Mouse (Mus musculus): ENCODE measurements around the gene Kcnj6. TPM values are rescaled to one million over a fixed set of nuclear protein-coding genes. Genes with fewer than 3 reads are reported as not detected.
"Not testable (repeated sequence)": the region's sequence is repeated elsewhere in the genome, so short reads cannot be mapped to it uniquely, and the experiment has no call there.

Kcnj6 gene
- polyA plus RNA-seq, 1 experiment from 2014 or later, result 0.08 TPM

GRCm38 (mm10) chr16:94827092-94827585 lies 170.4 kb downstream of the Kcnj6 start:
- DNase-seq (ENCODE audit: low spot score) (no peak), ATAC-seq (replicated peaks; ENCODE audit: low FRiP score, low TSS enrichment, low read depth) (no peak)
- Histone ChIP-seq H3K36me3 (ENCODE audit: control insufficient read depth, insufficient read depth, low read length) (no peaks in the 10 kb centered on the region), H3K27me3 (replicated peaks; ENCODE audit: control insufficient read depth, insufficient read depth, low read length) (no peaks in the 10 kb centered on the region), H3K4me3 (ENCODE audit: low read depth, low read length) (no peak overlapping the region), H3K4me2 (ENCODE audit: low read length) (no peak overlapping the region), H3K9ac (ENCODE audit: low read length) (no peak overlapping the region), H3K9me3 (ENCODE audit: control insufficient read depth, low read length) (no peaks in the 10 kb centered on the region), H3K27ac (ENCODE audit: low read depth) (no peak overlapping the region), H3K4me1 (replicated peaks; ENCODE audit: control insufficient read depth, insufficient read depth, low read length) (peaks cover 10% of the 10 kb centered on the region)
- 28% methylated on average over 8 of the region's 8 CpGs for WGBS

GRCm38 (mm10) chr16:94825274-94825673 lies 172.2 kb downstream of the Kcnj6 start:
- ATAC-seq (replicated peaks; ENCODE audit: low FRiP score, low TSS enrichment, low read depth) (no peak), DNase-seq (ENCODE audit: low spot score) (no peak)
- Histone ChIP-seq H3K27me3 (replicated peaks; ENCODE audit: control insufficient read depth, insufficient read depth, low read length) (no peaks in the 10 kb centered on the region), H3K36me3 (ENCODE audit: control insufficient read depth, insufficient read depth, low read length) (no peaks in the 10 kb centered on the region), H3K4me2 (ENCODE audit: low read length) (no peak overlapping the region), H3K27ac (ENCODE audit: low read depth) (no peak overlapping the region), H3K4me1 (replicated peaks; ENCODE audit: control insufficient read depth, insufficient read depth, low read length) (peaks cover 10% of the 10 kb centered on the region), H3K4me3 (ENCODE audit: low read depth, low read length) (no peak overlapping the region), H3K9ac (ENCODE audit: low read length) (no peak overlapping the region), H3K9me3 (ENCODE audit: control insufficient read depth, low read length) (no peaks in the 10 kb centered on the region)
- WGBS, result 77% methylated on average over 6 of the region's 6 CpGs

GRCm38 (mm10) chr16:94822611-94823010 lies 174.9 kb downstream of the Kcnj6 start:
- DNase-seq (ENCODE audit: low spot score) (no peak), ATAC-seq (replicated peaks; ENCODE audit: low FRiP score, low TSS enrichment, low read depth) (no peak)
- no peaks in the 10 kb centered on the region for H3K36me3 ChIP-seq (ENCODE audit: control insufficient read depth, insufficient read depth, low read length)
- no peak overlapping the region for H3K4me2 ChIP-seq (ENCODE audit: low read length)
- H3K27ac ChIP-seq (ENCODE audit: low read depth), result no peak overlapping the region
- H3K4me1 ChIP-seq (replicated peaks; ENCODE audit: control insufficient read depth, insufficient read depth, low read length), result peaks cover 10% of the 10 kb centered on the region
- no peaks in the 10 kb centered on the region for H3K27me3 ChIP-seq (replicated peaks; ENCODE audit: control insufficient read depth, insufficient read depth, low read length)
- H3K9ac ChIP-seq (ENCODE audit: low read length), result no peak overlapping the region
- no peaks in the 10 kb centered on the region for H3K9me3 ChIP-seq (ENCODE audit: control insufficient read depth, low read length)
- WGBS, result 76% methylated on average over 5 of the region's 5 CpGs
- H3K4me3 ChIP-seq (ENCODE audit: low read depth, low read length), result no peak overlapping the region

GRCm38 (mm10) chr16:94821610-94822009 lies 175.9 kb downstream of the Kcnj6 start:
- Histone ChIP-seq H3K4me3 (ENCODE audit: low read depth, low read length) (no peak overlapping the region), H3K9me3 (ENCODE audit: control insufficient read depth, low read length) (no peaks in the 10 kb centered on the region), H3K36me3 (ENCODE audit: control insufficient read depth, insufficient read depth, low read length) (no peaks in the 10 kb centered on the region), H3K4me1 (replicated peaks; ENCODE audit: control insufficient read depth, insufficient read depth, low read length) (peaks cover 1% of the 10 kb centered on the region), H3K27ac (ENCODE audit: low read depth) (no peak overlapping the region), H3K9ac (ENCODE audit: low read length) (no peak overlapping the region), H3K27me3 (replicated peaks; ENCODE audit: control insufficient read depth, insufficient read depth, low read length) (no peaks in the 10 kb centered on the region), H3K4me2 (ENCODE audit: low read length) (no peak overlapping the region)
- WGBS, result 85% methylated on average over 11 of the region's 11 CpGs
- no peak for ATAC-seq (replicated peaks; ENCODE audit: low FRiP score, low TSS enrichment, low read depth)
- DNase-seq (ENCODE audit: low spot score), result no peak

- no peaks in the 10 kb centered on the region for H3K27me3 ChIP-seq (replicated peaks; ENCODE audit: control insufficient read depth, insufficient read depth, low read length)
- peaks cover 13% of the 10 kb centered on the region for H3K9me3 ChIP-seq (ENCODE audit: control insufficient read depth, low read length)
- 20% methylated on average over 6 of the region's 6 CpGs for WGBS
- H3K27ac ChIP-seq (ENCODE audit: low read depth), result no peak overlapping the region
- H3K9ac ChIP-seq (ENCODE audit: low read length), result no peak overlapping the region
- H3K36me3 ChIP-seq (ENCODE audit: control insufficient read depth, insufficient read depth, low read length), result no peaks in the 10 kb centered on the region
- ATAC-seq (replicated peaks; ENCODE audit: low FRiP score, low TSS enrichment, low read depth) (no peak), DNase-seq (ENCODE audit: low spot score) (no peak)
- H3K4me3 ChIP-seq (ENCODE audit: low read depth, low read length), result no peak overlapping the region
- H3K4me1 ChIP-seq (replicated peaks; ENCODE audit: control insufficient read depth, insufficient read depth, low read length), result no peaks in the 10 kb centered on the region
- H3K4me2 ChIP-seq (ENCODE audit: low read length), result no peak overlapping the region
Measured at GRCm38 (mm10) chr16:94816391-94816790, 181.1 kb downstream of the Kcnj6 start.

GRCm38 (mm10) chr16:94815891-94816290 lies 181.6 kb downstream of the Kcnj6 start:
- H3K4me2 ChIP-seq (ENCODE audit: low read length), result no peak overlapping the region
- H3K27ac ChIP-seq (ENCODE audit: low read depth), result no peak overlapping the region
- H3K27me3 ChIP-seq (replicated peaks; ENCODE audit: control insufficient read depth, insufficient read depth, low read length), result no peaks in the 10 kb centered on the region
- DNase-seq (ENCODE audit: low spot score), result no peak
- H3K4me1 ChIP-seq (replicated peaks; ENCODE audit: control insufficient read depth, insufficient read depth, low read length), result no peaks in the 10 kb centered on the region
- H3K9ac ChIP-seq (ENCODE audit: low read length), result no peak overlapping the region
- no peak for ATAC-seq (replicated peaks; ENCODE audit: low FRiP score, low TSS enrichment, low read depth)
- no peaks in the 10 kb centered on the region for H3K36me3 ChIP-seq (ENCODE audit: control insufficient read depth, insufficient read depth, low read length)
- peaks cover 13% of the 10 kb centered on the region for H3K9me3 ChIP-seq (ENCODE audit: control insufficient read depth, low read length)
- no peak overlapping the region for H3K4me3 ChIP-seq (ENCODE audit: low read depth, low read length)
- 77% methylated on average over 6 of the region's 6 CpGs for WGBS

GRCm38 (mm10) chr16:94809286-94809685 lies 188.2 kb downstream of the Kcnj6 start:
- not testable (repeated sequence) for H3K4me3 ChIP-seq (ENCODE audit: low read depth, low read length); H3K9ac ChIP-seq (ENCODE audit: low read length); ATAC-seq (replicated peaks; ENCODE audit: low FRiP score, low TSS enrichment, low read depth); H3K4me1 ChIP-seq (replicated peaks; ENCODE audit: control insufficient read depth, insufficient read depth, low read length); H3K27ac ChIP-seq (ENCODE audit: low read depth); H3K27me3 ChIP-seq (replicated peaks; ENCODE audit: control insufficient read depth, insufficient read depth, low read length); H3K36me3 ChIP-seq (ENCODE audit: control insufficient read depth, insufficient read depth, low read length); H3K4me2 ChIP-seq (ENCODE audit: low read length); DNase-seq (ENCODE audit: low spot score)
- WGBS, result 5% methylated on average over 1 of the region's 1 CpGs
- peaks cover 13% of the 10 kb centered on the region for H3K9me3 ChIP-seq (ENCODE audit: control insufficient read depth, low read length)

- DNase-seq (ENCODE audit: low spot score) (no peak), ATAC-seq (replicated peaks; ENCODE audit: low FRiP score, low TSS enrichment, low read depth) (no peak)
- H3K36me3 ChIP-seq (ENCODE audit: control insufficient read depth, insufficient read depth, low read length), result no peaks in the 10 kb centered on the region
- no peak overlapping the region for H3K4me2 ChIP-seq (ENCODE audit: low read length)
- no peak overlapping the region for H3K9ac ChIP-seq (ENCODE audit: low read length)
- H3K9me3 ChIP-seq (ENCODE audit: control insufficient read depth, low read length), result no peaks in the 10 kb centered on the region
- H3K4me3 ChIP-seq (ENCODE audit: low read depth, low read length), result no peak overlapping the region
- no peaks in the 10 kb centered on the region for H3K4me1 ChIP-seq (replicated peaks; ENCODE audit: control insufficient read depth, insufficient read depth, low read length)
- H3K27ac ChIP-seq (ENCODE audit: low read depth), result no peak overlapping the region
- H3K27me3 ChIP-seq (replicated peaks; ENCODE audit: control insufficient read depth, insufficient read depth, low read length), result no peaks in the 10 kb centered on the region
- 80% methylated on average over 10 of the region's 12 CpGs for WGBS
Measured at GRCm38 (mm10) chr16:94798241-94798640, 199.3 kb downstream of the Kcnj6 start.

GRCm38 (mm10) chr16:94797366-94797765 lies 200.1 kb downstream of the Kcnj6 start:
- no peak overlapping the region for H3K4me2 ChIP-seq (ENCODE audit: low read length)
- H3K4me1 ChIP-seq (replicated peaks; ENCODE audit: control insufficient read depth, insufficient read depth, low read length), result no peaks in the 10 kb centered on the region
- no peak overlapping the region for H3K9ac ChIP-seq (ENCODE audit: low read length)
- H3K27ac ChIP-seq (ENCODE audit: low read depth), result no peak overlapping the region
- H3K27me3 ChIP-seq (replicated peaks; ENCODE audit: control insufficient read depth, insufficient read depth, low read length), result no peaks in the 10 kb centered on the region
- H3K36me3 ChIP-seq (ENCODE audit: control insufficient read depth, insufficient read depth, low read length), result no peaks in the 10 kb centered on the region
- 87% methylated on average over 6 of the region's 6 CpGs for WGBS
- H3K4me3 ChIP-seq (ENCODE audit: low read depth, low read length), result no peak overlapping the region
- no peaks in the 10 kb centered on the region for H3K9me3 ChIP-seq (ENCODE audit: control insufficient read depth, low read length)
- DNase-seq (ENCODE audit: low spot score) (no peak), ATAC-seq (replicated peaks; ENCODE audit: low FRiP score, low TSS enrichment, low read depth) (no peak)

All from intestine, embryonic 14.5 days (tissue).